Mouse (Mus musculus) CH12.LX (cell line): ENCODE data around the gene Fam3c. TPM values are rescaled to one million over a fixed set of nuclear protein-coding genes. Genes with fewer than 3 reads are reported as not detected.
A peak's percentile ranks its signal among the peaks of the same experiment; 100 is the strongest.

Source experiments
- DNase-seq: peaks from one replicate; pipeline ENCODE4 v3.0.0-alpha.2; 2013; ENCODE audit errors: extremely low read depth
- H3K27ac ChIP-seq: 2 replicates; pipeline ENCODE4 v1.5.1; 2012; ENCODE audit warnings: low read depth, mild to moderate bottlenecking, control low read depth, moderate library complexity; ENCODE audit not compliant: insufficient read depth
- H3K27me3 ChIP-seq: replicated peaks from 2 replicates; pipeline ENCODE3; 2012; ENCODE audit warnings: inconsistent platforms
- H3K36me3 ChIP-seq, 2 experiments: replicated peaks in 1 of 2; 2 replicates each; pipeline versions ENCODE3 to v1.6.1; 2012; ENCODE audit warnings: inconsistent platforms in 1 of 2, low read length in 1 of 2, mild to moderate bottlenecking in 1 of 2, mixed read lengths in 1 of 2, moderate library complexity in 1 of 2; ENCODE audit not compliant: control insufficient read depth in 1 of 2, insufficient read depth in 1 of 2
- H3K4me1 ChIP-seq, 2 experiments: 2 replicates each; pipeline ENCODE4 v1.6.1; 2012; ENCODE audit warnings: inconsistent platforms in 1 of 2, moderate library complexity in 1 of 2; ENCODE audit not compliant: insufficient read depth in 2 of 2, control insufficient read depth in 1 of 2
- H3K4me2 ChIP-seq: 2 replicates; pipeline ENCODE4 v1.6.1; 2012; ENCODE audit warnings: low read depth, mild to moderate bottlenecking, control low read depth; ENCODE audit not compliant: poor library complexity, insufficient read depth, severe bottlenecking
- H3K4me3 ChIP-seq, 3 experiments: fragments of 150-350 bp in 1 of 3; sonication (generic) in 1 of 3; replicated peaks in 1 of 3; 2 replicates each; pipeline versions ENCODE3 to v1.5.1; 2011 to 2012; ENCODE audit warnings: low read depth in 2 of 3, low read length in 2 of 3, mild to moderate bottlenecking in 2 of 3, moderate library complexity in 2 of 3, control low read depth in 1 of 3, improper control_type of control experiment in 1 of 3, inconsistent platforms in 1 of 3, mixed read lengths in 1 of 3; ENCODE audit not compliant: poor library complexity in 1 of 3
- H3K79me2 ChIP-seq: replicated peaks from 2 replicates; pipeline ENCODE4 v1.6.1; 2012; ENCODE audit warnings: mild to moderate bottlenecking, moderate library complexity; ENCODE audit not compliant: control insufficient read depth, poor library complexity, insufficient read depth, severe bottlenecking; ENCODE audit errors: extremely low read depth
- H3K9ac ChIP-seq: 2 replicates; pipeline ENCODE4 v1.6.1; 2012; ENCODE audit warnings: low read depth, mild to moderate bottlenecking, control low read depth, moderate library complexity; ENCODE audit not compliant: insufficient read depth
- H3K9me3 ChIP-seq: replicated peaks from 2 replicates; pipeline ENCODE3; 2012; ENCODE audit warnings: low read length, inconsistent platforms, mixed read lengths
- BHLHE40 ChIP-seq: IDR thresholded peaks from 2 replicates; pipeline ENCODE4 v1.6.1; 2011; ENCODE audit warnings: mild to moderate bottlenecking, low read depth, low read length, improper control_type of control experiment
- CHD2 ChIP-seq: IDR thresholded peaks from 2 replicates; pipeline ENCODE4 v1.6.1; 2011; ENCODE audit warnings: low read length, improper control_type of control experiment
- CTCF ChIP-seq, 2 experiments: IDR thresholded peaks in 1 of 2; conservative IDR thresholded peaks in 1 of 2; 2 replicates each; pipeline ENCODE4 v1.5.1; 2011 to 2012; ENCODE audit warnings: low read depth in 2 of 2, low read length in 2 of 2, improper control_type of control experiment in 1 of 2, inconsistent platforms in 1 of 2, mild to moderate bottlenecking in 1 of 2, moderate library complexity in 1 of 2
- E2F4 ChIP-seq: IDR thresholded peaks from 2 replicates; pipeline ENCODE4 v1.6.1; 2011; ENCODE audit warnings: low read depth, low read length, improper control_type of control experiment; ENCODE audit not compliant: insufficient replicate concordance
- ELF1 ChIP-seq: IDR thresholded peaks from 2 replicates; pipeline ENCODE4 v1.6.1; 2014; ENCODE audit warnings: low read depth, mild to moderate bottlenecking, inconsistent platforms, low read length, improper control_type of control experiment
- HCFC1 ChIP-seq: IDR thresholded peaks from 2 replicates; pipeline ENCODE4 v1.6.1; 2012; ENCODE audit warnings: low read depth, mild to moderate bottlenecking, inconsistent platforms, low read length, improper control_type of control experiment
- JUN ChIP-seq: IDR thresholded peaks from 2 replicates; pipeline ENCODE4 v1.6.1; 2011; ENCODE audit warnings: low read depth, mild to moderate bottlenecking, low read length, improper control_type of control experiment, moderate library complexity; ENCODE audit not compliant: insufficient read depth
- KAT2A ChIP-seq: IDR thresholded peaks from 2 replicates; pipeline ENCODE4 v1.6.1; 2012; ENCODE audit warnings: low read length, improper control_type of control experiment, inconsistent platforms; ENCODE audit not compliant: insufficient replicate concordance
- MAX ChIP-seq: IDR thresholded peaks from 2 replicates; pipeline ENCODE4 v1.6.1; 2011; ENCODE audit warnings: low read length, improper control_type of control experiment
- MAZ ChIP-seq: IDR thresholded peaks from 2 replicates; pipeline ENCODE4 v1.6.1; 2012; ENCODE audit warnings: low read depth, mild to moderate bottlenecking, inconsistent platforms, low read length, improper control_type of control experiment, moderate library complexity
- MYC ChIP-seq: IDR thresholded peaks from 2 replicates; pipeline ENCODE4 v1.6.1; 2011; ENCODE audit warnings: low read depth, mild to moderate bottlenecking, improper control_type of control experiment, low read length
- NELFE ChIP-seq: IDR thresholded peaks from 2 replicates; pipeline ENCODE4 v1.6.1; 2011; ENCODE audit warnings: low read depth, low read length, improper control_type of control experiment
- NRF1 ChIP-seq: IDR thresholded peaks from 2 replicates; pipeline ENCODE4 v1.6.1; 2014; ENCODE audit warnings: low read depth, mild to moderate bottlenecking, inconsistent platforms, low read length, improper control_type of control experiment, moderate library complexity
- SMC3 ChIP-seq: IDR thresholded peaks from 2 replicates; pipeline ENCODE4 v1.6.1; 2011; ENCODE audit warnings: low read depth, low read length, improper control_type of control experiment
- TCF12 ChIP-seq: IDR thresholded peaks from 2 replicates; pipeline ENCODE4 v1.6.1; 2014; ENCODE audit warnings: low read depth, mild to moderate bottlenecking, inconsistent platforms, low read length, improper control_type of control experiment
- UBTF ChIP-seq: IDR thresholded peaks from 2 replicates; pipeline ENCODE4 v1.6.1; 2012; ENCODE audit warnings: low read depth, mild to moderate bottlenecking, inconsistent platforms, low read length, improper control_type of control experiment, moderate library complexity
- USF1 ChIP-seq: IDR thresholded peaks from 2 replicates; pipeline ENCODE4 v1.6.1; 2014; ENCODE audit warnings: low read depth, mild to moderate bottlenecking, inconsistent platforms, low read length, improper control_type of control experiment
- ZC3H11A ChIP-seq: IDR thresholded peaks from 2 replicates; pipeline ENCODE4 v1.6.1; 2012; ENCODE audit warnings: low read depth, mild to moderate bottlenecking, inconsistent platforms, low read length, improper control_type of control experiment
- ZNF384 ChIP-seq: IDR thresholded peaks from 2 replicates; pipeline ENCODE4 v1.6.1; 2012; ENCODE audit warnings: low read depth, low read length, improper control_type of control experiment, inconsistent platforms
- dilution Hi-C: fragments of 300-500 bp; cut with MboI; formaldehyde crosslinking; loops from 2 replicates; pipeline ENCODE4 v1.14.3; 2020; ENCODE audit warnings: low sequenced_read_pairs; ENCODE audit not compliant: extremely low pct_unique_long_range_greater_than_20kb, extremely low pct_ligation_motif_present
- in situ Hi-C: fragments of 300-500 bp; cut with MboI; formaldehyde crosslinking; loops from 3 replicates; pipeline ENCODE4 v1.14.3; 2019; ENCODE audit warnings: low sequenced_read_pairs, low pct_ligation_motif_present, low pct_unique_long_range_greater_than_20kb, mixed read lengths
- polyA plus RNA-seq: library from polyadenylated mRNA; unstranded; fragments of >175 nt; gene quantifications from 2 replicates; pipeline ENCODE4 v1.2.1, GENCODE M21; 2012; ENCODE audit warnings: low read depth; ENCODE audit not compliant: insufficient read length
- total RNA-seq, 2 experiments: library from RNA; depleted of rRNA; stranded (reverse); fragments of 300-350 nt in 1 of 2; fragments of >200 nt in 1 of 2; gene quantifications; 2 replicates each; pipeline ENCODE4 v1.2.3; 2012 to 2014

Fam3c gene
- total and polyA plus RNA-seq, 3 experiments: 61.9 to 155 (median 95.9) TPM

DNA sequence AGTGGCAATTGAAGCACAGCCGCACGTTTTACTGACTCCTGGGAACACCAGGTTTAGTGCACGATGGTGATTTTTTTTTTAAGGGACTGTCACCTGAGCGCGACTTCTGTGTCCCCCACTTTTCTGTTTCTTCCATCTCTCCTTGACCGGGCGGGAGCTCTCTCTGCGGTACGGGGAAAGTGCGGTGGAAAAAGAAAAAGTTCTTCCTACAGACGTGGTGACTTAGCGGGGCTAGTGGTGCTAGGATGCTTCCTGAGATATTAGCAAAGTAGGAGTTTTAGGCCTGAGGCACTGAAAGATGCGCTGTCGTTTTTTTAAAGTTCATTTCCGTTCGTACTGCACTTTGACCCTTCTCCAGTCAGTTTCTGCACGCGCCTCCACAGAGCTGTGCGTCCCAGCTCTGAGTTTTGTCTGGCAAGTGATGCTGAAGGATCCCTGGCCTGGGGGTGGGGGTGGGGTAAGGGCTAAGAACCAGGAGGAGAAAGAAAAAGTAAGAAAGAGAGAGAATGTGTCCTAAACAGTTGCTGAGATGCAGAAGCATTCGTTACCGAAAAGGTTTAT lies 66.5 kb downstream of the Fam3c start:
- Histone ChIP-seq H3K4me2 (peak overlapping the region; percentile 41), H3K27me3 (no peaks in the 10 kb centered on the region), H3K79me2 (peaks cover 41% of the 10 kb centered on the region), H3K9ac (peak overlapping the region; percentile 78), H3K27ac (peak overlapping the region; percentile 93), H3K9me3 (no peaks in the 10 kb centered on the region), H3K4me1 (peaks cover 5 to 31% of the 10 kb centered on the region in 2 experiments; a peak in 3 of 4 replicates), H3K4me3 (peak overlapping the region; percentile 73 to 94 (median 80)), H3K36me3 (peaks cover 9 to 19% of the 10 kb centered on the region in 2 experiments)
- in situ Hi-C loops (loop anchor here (10.0 kb wide), 1 partner anchor 155 kb away; no protein-coding TSS in a partner anchor), dilution Hi-C loops (no loop called here)
- TF ChIP-seq KAT2A (no peak), ZNF384 (peak; percentile 61; the same call in 1 of the 2 replicates), BHLHE40 (peak; percentile 24), MAZ (0 out of 2 replicates have a peak, but pooled peaks have one; percentile 16), HCFC1 (peak; percentile 18; the same call in 1 of the 2 replicates), CTCF (conservative IDR thresholded peaks at IDR 0.05 in 1 of 2, IDR thresholded peaks at IDR 0.05 in 1 of 2; ENCODE audit: low read depth in 2 of 2, low read length in 2 of 2) (no peak), E2F4 (no peak), UBTF (0 out of 2 replicates have a peak, but pooled peaks have one; percentile 7), NRF1 (0 out of 2 replicates have a peak, but pooled peaks have one; percentile 19), MAX (peak; percentile 12; the same call in 1 of the 2 replicates), SMC3 (peak; percentile 8; the same call in 1 of the 2 replicates), MYC (0 out of 2 replicates have a peak, but pooled peaks have one; percentile 35), ELF1 (no peak), JUN (no peak), USF1 (no peak), ZC3H11A (no peak), NELFE (no peak), CHD2 (peak; percentile 72), TCF12 (0 out of 2 replicates have a peak, but pooled peaks have one; percentile 23)
- peak; percentile 20 for DNase-seq
